Mouse (Mus musculus): Measurements from ENCODE around the gene Svopl. TPM values are rescaled to one million over a fixed set of nuclear protein-coding genes. Genes with fewer than 3 reads are reported as not detected.

Gene Svopl
- polyA plus RNA-seq (2015; fragmentation: Nextera tagmentation; extraction: Ambion mirVana), result not detected in 2 replicates

- DNase-seq, result no peak
- H3K9ac ChIP-seq, result no peak within 1 kb of the TSS
- no peak within 1 kb of the TSS for H3K27ac ChIP-seq
- no peak within 1 kb of the TSS for H3K4me2 ChIP-seq
- no peaks in the 10 kb centered on the region for H3K4me1 ChIP-seq (replicated peaks)
- 50% methylated on average over 6 of the region's 6 CpGs for WGBS (ENCODE audit: insufficient replicate concordance)
- H3K4me3 ChIP-seq (replicated peaks), result no peak within 1 kb of the TSS
- no peaks in the 10 kb centered on the region for H3K27me3 ChIP-seq
- ATAC-seq (ENCODE audit: low read depth), result no peak
- H3K36me3 ChIP-seq, result no peaks in the 10 kb centered on the region
- no peaks in the 10 kb centered on the region for H3K9me3 ChIP-seq (replicated peaks)
These were observed at the start of gene Svopl for GRCm38 (mm10) chr6:38046838-38047237. Svopl (minus strand) TSS chr6:38046996.

DNA sequence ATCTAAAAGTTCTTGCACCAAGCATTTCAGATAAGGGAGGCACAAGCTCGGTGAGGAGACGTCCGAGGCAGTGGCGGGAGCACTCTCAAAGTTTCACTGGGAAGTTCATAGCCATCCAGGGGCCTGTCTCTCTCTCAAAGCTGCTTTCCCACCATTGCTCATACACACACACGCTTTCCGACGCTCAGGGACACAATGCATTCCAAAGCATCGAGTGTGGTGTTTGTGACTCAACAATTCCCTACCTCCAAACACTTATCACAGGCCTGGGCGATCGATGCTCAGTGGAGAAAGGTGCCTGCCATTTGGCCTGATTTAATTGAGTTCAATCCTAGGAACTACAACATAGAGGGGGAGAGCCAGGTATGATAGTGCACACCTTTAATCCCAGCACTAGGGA, 47.9 kb upstream of the Svopl start:
- Histone ChIP-seq H3K4me1 (replicated peaks) (peaks cover 5% of the 10 kb centered on the region), H3K27me3 (no peaks in the 10 kb centered on the region), H3K9me3 (replicated peaks) (no peaks in the 10 kb centered on the region), H3K4me2 (no peak overlapping the region), H3K36me3 (no peaks in the 10 kb centered on the region), H3K9ac (no peak overlapping the region), H3K4me3 (replicated peaks) (no peak overlapping the region), H3K27ac (no peak overlapping the region)
- ATAC-seq (ENCODE audit: low read depth) (no peak), DNase-seq (no peak)
- 68% methylated on average over 10 of the region's 10 CpGs for WGBS (ENCODE audit: insufficient replicate concordance)

- no peak overlapping the region for H3K4me2 ChIP-seq
- 74% methylated on average over 8 of the region's 8 CpGs for WGBS (ENCODE audit: insufficient replicate concordance)
- no peak for DNase-seq
- H3K36me3 ChIP-seq, result no peaks in the 10 kb centered on the region
- no peak for ATAC-seq (ENCODE audit: low read depth)
- H3K4me1 ChIP-seq (replicated peaks), result peaks cover 5% of the 10 kb centered on the region
- H3K9me3 ChIP-seq (replicated peaks), result no peaks in the 10 kb centered on the region
- H3K4me3 ChIP-seq (replicated peaks), result no peak overlapping the region
- H3K27me3 ChIP-seq, result no peaks in the 10 kb centered on the region
- H3K9ac ChIP-seq, result no peak overlapping the region
- H3K27ac ChIP-seq, result no peak overlapping the region
These were observed 45.7 kb upstream of the Svopl start for GRCm38 (mm10) chr6:38092539-38092938.

DNA sequence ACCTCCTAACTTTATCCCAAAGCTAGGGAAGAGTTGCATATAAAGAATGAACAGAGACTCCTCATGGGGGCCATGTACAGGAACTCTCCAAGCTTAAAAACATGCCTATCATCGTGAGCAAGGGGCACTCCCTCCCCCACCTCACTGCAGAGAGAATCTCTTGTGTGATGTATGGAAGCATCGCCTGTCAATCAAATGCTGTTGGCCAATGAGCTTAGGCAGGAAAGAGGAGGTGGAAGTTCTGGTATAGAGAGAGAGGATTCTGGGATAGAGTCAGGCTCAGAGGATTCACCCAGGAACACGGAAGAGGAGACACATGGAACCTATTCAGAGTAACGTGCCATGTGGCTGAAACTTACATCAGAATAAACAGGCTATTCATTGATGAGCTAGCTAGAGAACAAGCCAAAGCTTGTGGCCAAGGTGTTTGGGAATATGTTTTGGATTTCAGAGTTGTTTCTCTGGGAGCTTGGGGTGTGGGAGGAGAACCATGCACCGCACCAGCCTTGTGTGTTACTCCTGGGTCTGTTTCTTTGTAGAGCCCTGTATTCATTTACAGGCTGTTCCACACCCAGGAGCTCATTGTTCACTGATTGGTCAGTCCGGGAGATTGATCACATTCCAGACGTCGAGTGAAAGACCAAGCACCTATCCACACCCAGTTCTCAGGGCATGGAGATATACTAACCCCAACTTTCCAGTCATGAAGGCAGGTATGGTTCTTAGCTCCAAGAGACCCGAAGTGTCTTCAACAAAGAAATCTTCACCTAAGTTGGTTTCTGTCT, 40.6 kb upstream of the Svopl start:
- Histone ChIP-seq H3K9me3 (replicated peaks) (no peaks in the 10 kb centered on the region), H3K27ac (no peak overlapping the region), H3K4me2 (no peak overlapping the region), H3K27me3 (no peaks in the 10 kb centered on the region), H3K36me3 (no peaks in the 10 kb centered on the region), H3K9ac (no peak overlapping the region), H3K4me3 (replicated peaks) (no peak overlapping the region), H3K4me1 (replicated peaks) (no peaks in the 10 kb centered on the region)
- 65% methylated on average over 9 of the region's 9 CpGs for WGBS (ENCODE audit: insufficient replicate concordance)
- DNase-seq (no peak), ATAC-seq (ENCODE audit: low read depth) (no peak)

GRCm38 (mm10) chr6:38083204-38083603, 36.4 kb upstream of the Svopl start:
- Histone ChIP-seq H3K4me1 (replicated peaks) (no peaks in the 10 kb centered on the region), H3K9me3 (replicated peaks) (no peaks in the 10 kb centered on the region), H3K27me3 (no peaks in the 10 kb centered on the region), H3K4me2 (no peak overlapping the region), H3K9ac (no peak overlapping the region), H3K4me3 (replicated peaks) (no peak overlapping the region), H3K27ac (no peak overlapping the region), H3K36me3 (no peaks in the 10 kb centered on the region)
- 41% methylated on average over 4 of the region's 4 CpGs for WGBS (ENCODE audit: insufficient replicate concordance)
- ATAC-seq (ENCODE audit: low read depth), result no peak
- DNase-seq, result no peak

- ATAC-seq (ENCODE audit: low read depth) (peak; percentile 31; the same call in 1 of the 2 replicates), DNase-seq (no peak)
- H3K9me3 ChIP-seq (replicated peaks), result no peaks in the 10 kb centered on the region
- H3K36me3 ChIP-seq, result no peaks in the 10 kb centered on the region
- H3K9ac ChIP-seq, result no peak overlapping the region
- H3K27me3 ChIP-seq, result no peaks in the 10 kb centered on the region
- no peak overlapping the region for H3K4me2 ChIP-seq
- no peaks in the 10 kb centered on the region for H3K4me1 ChIP-seq (replicated peaks)
- WGBS (ENCODE audit: insufficient replicate concordance), result 61% methylated on average over 11 of the region's 11 CpGs
- no peak overlapping the region for H3K4me3 ChIP-seq (replicated peaks)
- no peak overlapping the region for H3K27ac ChIP-seq
These were observed 35.0 kb upstream of the Svopl start for GRCm38 (mm10) chr6:38081727-38082341.

- WGBS (ENCODE audit: insufficient replicate concordance), result 51% methylated on average over 4 of the region's 4 CpGs
- no peak for DNase-seq
These were observed 33.6 kb upstream of the Svopl start for GRCm38 (mm10) chr6:38080364-38080763.

GRCm38 (mm10) chr6:38073592-38073991, 26.8 kb upstream of the Svopl start:
- H3K4me1 ChIP-seq (replicated peaks), result peaks cover 27% of the 10 kb centered on the region
- H3K9ac ChIP-seq, result no peak overlapping the region
- H3K4me3 ChIP-seq (replicated peaks), result no peak overlapping the region
- WGBS (ENCODE audit: insufficient replicate concordance), result 71% methylated on average over 3 of the region's 3 CpGs
- H3K9me3 ChIP-seq (replicated peaks), result no peaks in the 10 kb centered on the region
- ATAC-seq (ENCODE audit: low read depth) (no peak), DNase-seq (no peak)
- no peaks in the 10 kb centered on the region for H3K27me3 ChIP-seq
- H3K27ac ChIP-seq, result no peak overlapping the region
- H3K36me3 ChIP-seq, result no peaks in the 10 kb centered on the region
- no peak overlapping the region for H3K4me2 ChIP-seq

More at GRCm38 (mm10) chr6:38080364-38080763, 33.6 kb upstream of the Svopl start:
- no peaks in the 10 kb centered on the region for H3K27me3 ChIP-seq
- H3K9me3 ChIP-seq (replicated peaks), result no peaks in the 10 kb centered on the region
- no peak for ATAC-seq (ENCODE audit: low read depth)
- no peak overlapping the region for H3K27ac ChIP-seq
- no peak overlapping the region for H3K4me2 ChIP-seq
- no peaks in the 10 kb centered on the region for H3K4me1 ChIP-seq (replicated peaks)
- H3K9ac ChIP-seq, result no peak overlapping the region
- no peak overlapping the region for H3K4me3 ChIP-seq (replicated peaks)
- H3K36me3 ChIP-seq, result no peaks in the 10 kb centered on the region

DNA sequence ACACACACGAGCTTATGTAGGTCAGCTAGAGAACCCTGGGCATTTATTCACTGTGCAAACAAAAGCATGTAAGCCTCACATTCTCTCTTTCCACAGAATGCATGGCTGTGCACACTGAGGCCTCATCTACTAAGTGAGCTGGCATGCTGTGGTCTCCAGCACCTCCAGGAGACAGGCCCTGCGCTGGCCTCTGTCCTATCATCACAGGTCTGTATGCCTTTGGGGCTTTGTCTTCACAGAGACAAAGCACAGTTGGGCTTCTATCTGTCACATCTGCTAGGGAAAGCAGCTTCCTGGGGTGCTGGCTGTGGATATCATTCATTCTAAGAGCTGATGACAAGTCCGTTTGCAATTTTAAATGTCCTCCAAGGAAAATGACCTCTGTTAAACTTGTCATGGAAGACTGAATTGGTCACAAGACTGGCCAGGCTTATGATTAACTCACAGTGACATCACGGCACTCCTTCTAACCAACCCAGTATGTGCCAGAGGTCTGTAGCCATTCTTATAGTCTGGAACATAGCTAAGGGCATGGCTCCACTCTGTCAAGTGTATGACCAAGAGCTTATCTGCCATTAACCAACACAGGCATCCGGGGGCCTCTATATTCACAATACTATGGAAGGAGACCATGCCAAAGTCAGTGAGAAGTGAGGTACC, 25.5 kb upstream of the Svopl start:
- no peaks in the 10 kb centered on the region for H3K36me3 ChIP-seq
- WGBS (ENCODE audit: insufficient replicate concordance), result 44% methylated on average over 5 of the region's 5 CpGs
- 0 out of 2 replicates have a peak overlapping the region, but pooled peaks have one; percentile 3 for H3K27ac ChIP-seq
- H3K27me3 ChIP-seq, result no peaks in the 10 kb centered on the region
- H3K4me3 ChIP-seq (replicated peaks), result no peak overlapping the region
- H3K9me3 ChIP-seq (replicated peaks), result no peaks in the 10 kb centered on the region
- H3K4me1 ChIP-seq (replicated peaks), result peaks cover 27% of the 10 kb centered on the region
- DNase-seq (no peak), ATAC-seq (ENCODE audit: low read depth) (peak; percentile 66)
- H3K4me2 ChIP-seq, result no peak overlapping the region
- H3K9ac ChIP-seq, result no peak overlapping the region

- no peak overlapping the region for H3K4me3 ChIP-seq (replicated peaks)
- DNase-seq (peak; percentile 5), ATAC-seq (ENCODE audit: low read depth) (peak; percentile 80)
- WGBS (ENCODE audit: insufficient replicate concordance), result 43% methylated on average over 4 of the region's 4 CpGs
- H3K27ac ChIP-seq, result peak overlapping the region; percentile 18; the same call in 1 of the 2 replicates
- H3K4me1 ChIP-seq (replicated peaks), result peaks cover 27% of the 10 kb centered on the region
- no peaks in the 10 kb centered on the region for H3K9me3 ChIP-seq (replicated peaks)
- H3K4me2 ChIP-seq, result peak overlapping the region; percentile 21
- no peaks in the 10 kb centered on the region for H3K27me3 ChIP-seq
- no peaks in the 10 kb centered on the region for H3K36me3 ChIP-seq
- H3K9ac ChIP-seq, result no peak overlapping the region
These were observed 24.5 kb upstream of the Svopl start for GRCm38 (mm10) chr6:38071256-38071655.

GRCm38 (mm10) chr6:38066215-38066614, 19.4 kb upstream of the Svopl start:
- no peak for ATAC-seq (ENCODE audit: low read depth)
- Histone ChIP-seq H3K4me3 (replicated peaks) (no peak overlapping the region), H3K27me3 (no peaks in the 10 kb centered on the region), H3K9me3 (replicated peaks) (0 out of 2 replicates have a peak, but pooled peaks cover 4% of the 10 kb centered on the region), H3K27ac (no peak overlapping the region), H3K36me3 (no peaks in the 10 kb centered on the region), H3K9ac (no peak overlapping the region), H3K4me2 (no peak overlapping the region), H3K4me1 (replicated peaks) (peaks cover 12% of the 10 kb centered on the region)
- no peak for DNase-seq
- WGBS (ENCODE audit: insufficient replicate concordance), result 6% methylated on average over 5 of the region's 5 CpGs
